Mouse (Mus musculus) lung, embryonic 15.5 days (tissue): ENCODE data around the gene Gm3415. TPM values are rescaled to one million over a fixed set of nuclear protein-coding genes. Genes with fewer than 3 reads are reported as not detected.
"Not testable (repeated sequence)": the region's sequence is repeated elsewhere in the genome, so short reads cannot be mapped to it uniquely, and the experiment has no call there.

Experiments used
- ATAC-seq: fragments of 200-750 bp; cut with Nextera tagmentation; 2 replicates; pipeline ENCODE4 v1.8.0; 2017; ENCODE audit warnings: moderate number of reproducible peaks, borderline replicate concordance; ENCODE audit not compliant: low FRiP score, low TSS enrichment; ENCODE audit errors: extremely low read depth
- H3K27ac ChIP-seq: fragments of 300-500 bp; sonication (generic); 2 replicates; pipeline ENCODE4 v1.5.1; 2015; ENCODE audit warnings: moderate library complexity, mild to moderate bottlenecking, inconsistent platforms
- H3K27me3 ChIP-seq: fragments of 300-500 bp; sonication (generic); 2 replicates; pipeline ENCODE4 v1.6.1; 2015; ENCODE audit warnings: inconsistent platforms
- H3K36me3 ChIP-seq: fragments of 300-500 bp; sonication (generic); 2 replicates; pipeline ENCODE4 v1.6.1; 2015; ENCODE audit warnings: inconsistent platforms
- H3K4me1 ChIP-seq: fragments of 300-500 bp; sonication (generic); 2 replicates; pipeline ENCODE4 v1.6.1; 2015; ENCODE audit warnings: inconsistent platforms
- H3K4me2 ChIP-seq: fragments of 300-500 bp; sonication (generic); 2 replicates; pipeline ENCODE4 v1.6.1; 2015; ENCODE audit warnings: inconsistent platforms, mild to moderate bottlenecking, moderate library complexity
- H3K4me3 ChIP-seq: fragments of 300-500 bp; sonication (generic); 2 replicates; pipeline ENCODE4 v1.5.1; 2015; ENCODE audit warnings: mild to moderate bottlenecking, inconsistent platforms
- H3K9ac ChIP-seq: fragments of 300-500 bp; sonication (generic); 2 replicates; pipeline ENCODE4 v1.6.1; 2015; ENCODE audit warnings: inconsistent platforms
- H3K9me3 ChIP-seq: fragments of 300-500 bp; sonication (generic); 2 replicates; pipeline ENCODE4 v1.6.1; 2016; ENCODE audit warnings: inconsistent platforms
- WGBS: fragments of 180-500 bp; shearing (Covaris S2); methylation state at CpG from one replicate; pipeline ENCODE4 v1.1.7; 2015; 5-methylcytosine and 5-hydroxymethylcytosine counted together
- polyA plus RNA-seq: library from polyadenylated mRNA; unstranded; fragments of >200 nt; fragmentation: Nextera tagmentation; extraction: Ambion mirVana; gene quantifications from 2 replicates; pipeline ENCODE4 v1.2.1, GENCODE M21; 2015

Gm3415 gene
- polyA plus RNA-seq, 1 experiment from 2014 or later: not detected

- H3K9me3 ChIP-seq: no peaks in the 10 kb centered on the region
- WGBS: 4% methylated on average over 10 of the region's 10 CpGs
Measured at GRCm38 (mm10) chr5:146585307-146585651, 29.3 kb downstream of the Gm3415 start.

GRCm38 (mm10) chr5:146586357-146587070, 30.6 kb downstream of the Gm3415 start:
- Histone ChIP-seq H3K4me1 (peaks cover 9% of the 10 kb centered on the region), H3K4me3 (no peak overlapping the region), H3K4me2 (no peak overlapping the region), H3K27ac (no peak overlapping the region), H3K9me3 (no peaks in the 10 kb centered on the region), H3K36me3 (no peaks in the 10 kb centered on the region), H3K27me3 (peaks cover 53% of the 10 kb centered on the region), H3K9ac (no peak overlapping the region)
- no peak for ATAC-seq
- WGBS: 65% methylated on average over 8 of the region's 8 CpGs

More at GRCm38 (mm10) chr5:146585307-146585651, 29.3 kb downstream of the Gm3415 start:
- H3K4me3 ChIP-seq: peak overlapping the region; percentile 37; the same call in 1 of the 2 replicates
- H3K4me2 ChIP-seq: peak overlapping the region; percentile 81; the same call in 1 of the 2 replicates
- H3K9ac ChIP-seq: no peak overlapping the region
- H3K27me3 ChIP-seq: peaks cover 53% of the 10 kb centered on the region
- ATAC-seq: no peak
- no peak overlapping the region for H3K27ac ChIP-seq
- H3K4me1 ChIP-seq: peaks cover 9% of the 10 kb centered on the region
- H3K36me3 ChIP-seq: no peaks in the 10 kb centered on the region

GRCm38 (mm10) chr5:146590987-146591386, 35.1 kb downstream of the Gm3415 start:
- no peaks in the 10 kb centered on the region for H3K9me3 ChIP-seq
- H3K4me1 ChIP-seq: no peaks in the 10 kb centered on the region
- H3K4me3 ChIP-seq: no peak overlapping the region
- H3K9ac ChIP-seq: no peak overlapping the region
- peaks cover 19% of the 10 kb centered on the region for H3K27me3 ChIP-seq
- WGBS: 43% methylated on average over 4 of the region's 4 CpGs
- H3K36me3 ChIP-seq: no peaks in the 10 kb centered on the region
- no peak for ATAC-seq
- no peak overlapping the region for H3K4me2 ChIP-seq
- H3K27ac ChIP-seq: no peak overlapping the region

- H3K27ac ChIP-seq: no peak overlapping the region
- no peak for ATAC-seq
- WGBS: 67% methylated on average over 4 of the region's 4 CpGs
Measured at GRCm38 (mm10) chr5:146591636-146592035, 35.7 kb downstream of the Gm3415 start.

GRCm38 (mm10) chr5:146592580-146592979, 36.6 kb downstream of the Gm3415 start:
- Histone ChIP-seq H3K27ac (no peak overlapping the region), H3K4me2 (no peak overlapping the region), H3K9me3 (no peaks in the 10 kb centered on the region), H3K36me3 (no peaks in the 10 kb centered on the region), H3K4me1 (no peaks in the 10 kb centered on the region), H3K4me3 (no peak overlapping the region), H3K27me3 (0 out of 2 replicates have a peak, but pooled peaks cover 6% of the 10 kb centered on the region), H3K9ac (no peak overlapping the region)
- ATAC-seq: no peak
- WGBS: 69% methylated on average over 5 of the region's 5 CpGs

More at GRCm38 (mm10) chr5:146591636-146592035, 35.7 kb downstream of the Gm3415 start:
- H3K9me3 ChIP-seq: no peaks in the 10 kb centered on the region
- no peaks in the 10 kb centered on the region for H3K36me3 ChIP-seq
- no peak overlapping the region for H3K9ac ChIP-seq
- H3K4me1 ChIP-seq: no peaks in the 10 kb centered on the region
- H3K27me3 ChIP-seq: peaks cover 13% of the 10 kb centered on the region; the same call in 1 of the 2 replicates
- no peak overlapping the region for H3K4me3 ChIP-seq
- H3K4me2 ChIP-seq: no peak overlapping the region

- H3K4me1 ChIP-seq: no peaks in the 10 kb centered on the region
- WGBS: 66% methylated on average over 18 of the region's 18 CpGs
- H3K9me3 ChIP-seq: no peaks in the 10 kb centered on the region
- no peak for ATAC-seq
- no peaks in the 10 kb centered on the region for H3K36me3 ChIP-seq
- H3K4me2 ChIP-seq: no peak overlapping the region
- H3K9ac ChIP-seq: no peak overlapping the region
- no peaks in the 10 kb centered on the region for H3K27me3 ChIP-seq
- no peak overlapping the region for H3K4me3 ChIP-seq
- H3K27ac ChIP-seq: no peak overlapping the region
Measured at GRCm38 (mm10) chr5:146596612-146597502, 40.9 kb downstream of the Gm3415 start.

GRCm38 (mm10) chr5:146597503-146597874, 41.6 kb downstream of the Gm3415 start:
- H3K4me3 ChIP-seq: no peak overlapping the region
- H3K4me1 ChIP-seq: no peaks in the 10 kb centered on the region
- ATAC-seq: no peak
- no peaks in the 10 kb centered on the region for H3K27me3 ChIP-seq
- no peak overlapping the region for H3K4me2 ChIP-seq
- H3K36me3 ChIP-seq: no peaks in the 10 kb centered on the region
- H3K27ac ChIP-seq: no peak overlapping the region
- no peak overlapping the region for H3K9ac ChIP-seq
- no peaks in the 10 kb centered on the region for H3K9me3 ChIP-seq
- 91% methylated on average over 10 of the region's 10 CpGs for WGBS

GRCm38 (mm10) chr5:146598215-146599119, 42.5 kb downstream of the Gm3415 start:
- H3K27ac ChIP-seq: no peak overlapping the region
- no peak overlapping the region for H3K9ac ChIP-seq
- H3K4me1 ChIP-seq: no peaks in the 10 kb centered on the region
- no peak for ATAC-seq
- H3K4me3 ChIP-seq: no peak overlapping the region
- no peaks in the 10 kb centered on the region for H3K9me3 ChIP-seq
- 78% methylated on average over 27 of the region's 27 CpGs for WGBS
- H3K4me2 ChIP-seq: no peak overlapping the region
- H3K36me3 ChIP-seq: no peaks in the 10 kb centered on the region
- H3K27me3 ChIP-seq: no peaks in the 10 kb centered on the region

GRCm38 (mm10) chr5:146599216-146599615, 43.3 kb downstream of the Gm3415 start:
- not testable (repeated sequence) for H3K27me3 ChIP-seq, H3K4me3 ChIP-seq, H3K36me3 ChIP-seq, H3K27ac ChIP-seq, H3K9ac ChIP-seq, ATAC-seq, H3K4me2 ChIP-seq, H3K4me1 ChIP-seq, H3K9me3 ChIP-seq
- 75% methylated on average over 7 of the region's 7 CpGs for WGBS

- no peak overlapping the region for H3K27ac ChIP-seq
- H3K27me3 ChIP-seq: no peaks in the 10 kb centered on the region
- no peak overlapping the region for H3K4me2 ChIP-seq
- 63% methylated on average over 5 of the region's 5 CpGs for WGBS
- H3K9me3 ChIP-seq: no peaks in the 10 kb centered on the region
- H3K36me3 ChIP-seq: no peaks in the 10 kb centered on the region
- H3K4me1 ChIP-seq: no peaks in the 10 kb centered on the region
- H3K9ac ChIP-seq: no peak overlapping the region
- ATAC-seq: no peak
- no peak overlapping the region for H3K4me3 ChIP-seq
Measured at GRCm38 (mm10) chr5:146599970-146600369, 44.0 kb downstream of the Gm3415 start.

- WGBS: 61% methylated on average over 5 of the region's 5 CpGs
Measured at GRCm38 (mm10) chr5:146606221-146606620, 50.3 kb downstream of the Gm3415 start.

More at GRCm38 (mm10) chr5:146606221-146606620, 50.3 kb downstream of the Gm3415 start:
- no peak for ATAC-seq
- Histone ChIP-seq H3K36me3 (no peaks in the 10 kb centered on the region), H3K9me3 (no peaks in the 10 kb centered on the region), H3K27me3 (no peaks in the 10 kb centered on the region), H3K4me1 (no peaks in the 10 kb centered on the region), H3K4me2 (no peak overlapping the region), H3K27ac (no peak overlapping the region), H3K9ac (no peak overlapping the region), H3K4me3 (no peak overlapping the region)
